Mouse (Mus musculus) olfactory bulb, adult 2 months (tissue): Measurements from ENCODE around the gene Wif1.

Experiments used
- CTCF ChIP-seq: fragments of 200-500 bp; IDR thresholded peaks from 2 replicates; pipeline ENCODE4 v1.5.1; 2012; ENCODE audit warnings: low read depth, mild to moderate bottlenecking, low read length, moderate library complexity; ENCODE audit not compliant: insufficient read depth
- POLR2A ChIP-seq: fragments of 200-500 bp; IDR thresholded peaks from 2 replicates; pipeline ENCODE4 v1.6.1; 2012; ENCODE audit warnings: mild to moderate bottlenecking, low read depth, low read length, moderate library complexity; ENCODE audit not compliant: insufficient read depth

DNA sequence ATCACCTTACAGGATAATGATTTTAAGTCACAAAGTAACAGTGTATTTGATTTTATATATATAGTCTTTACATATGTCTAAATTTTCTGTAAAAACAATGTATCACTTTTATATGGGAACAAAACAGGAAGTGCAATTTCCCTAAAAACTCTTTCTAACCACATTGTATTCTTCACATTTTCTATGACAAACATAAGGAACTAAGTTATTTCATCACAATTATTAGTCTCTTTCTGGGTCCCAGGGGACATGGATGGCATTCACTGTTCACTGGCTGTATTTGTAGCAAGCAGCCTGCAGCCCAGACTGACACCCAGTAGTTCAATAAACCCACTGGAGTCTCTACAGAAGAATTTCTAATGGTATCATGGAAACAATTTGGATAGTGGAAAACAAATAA, 82.4 kb downstream of the Wif1 start:
- no peak for TF ChIP-seq CTCF
- TF ChIP-seq POLR2A = no peak
